Mouse (Mus musculus) lung, adult 18-20 months (tissue): ENCODE measurements at regions not wholly inside any gene's neighbourhood (a gene's known extent, or its start where the extent isn't known, plus 50 kb on each side); places are given as distances from the start of the nearest gene placed in this dataset.

Experiments used
- DNase-seq, 2 experiments: peaks; one replicate each; pipeline ENCODE4 v3.0.0; 2022; ENCODE audit warnings: mixed read lengths in 2 of 2

DNA sequence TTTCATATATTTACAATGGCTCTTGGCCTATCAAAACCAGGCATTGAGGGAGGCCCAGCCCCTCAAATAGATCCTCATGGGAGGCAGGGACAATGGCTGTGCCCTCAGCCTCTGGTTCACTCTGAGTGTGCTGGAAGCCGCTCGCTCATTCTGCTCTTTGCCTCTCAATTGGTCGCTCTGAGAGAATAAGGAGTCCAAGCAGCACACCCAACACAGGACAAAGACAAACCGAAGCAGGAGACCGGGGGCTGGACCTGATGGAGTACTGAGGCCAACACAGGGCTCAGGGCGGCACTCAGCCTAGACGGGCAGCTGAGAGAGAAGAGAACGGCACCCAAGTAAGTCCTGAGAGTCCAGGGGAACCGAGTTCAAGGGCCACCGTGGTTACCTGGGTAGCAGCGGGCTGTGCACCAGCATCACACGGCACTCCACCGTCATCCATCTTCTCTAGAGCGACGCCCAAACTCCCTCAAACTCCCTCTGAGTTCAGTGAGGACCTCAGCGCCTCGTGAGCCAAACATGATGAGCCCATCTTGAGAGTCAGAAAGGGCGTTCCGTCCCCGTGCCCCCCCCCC lies 145.8 kb downstream of the Setd4 start:
- no peak for DNase-seq

DNA sequence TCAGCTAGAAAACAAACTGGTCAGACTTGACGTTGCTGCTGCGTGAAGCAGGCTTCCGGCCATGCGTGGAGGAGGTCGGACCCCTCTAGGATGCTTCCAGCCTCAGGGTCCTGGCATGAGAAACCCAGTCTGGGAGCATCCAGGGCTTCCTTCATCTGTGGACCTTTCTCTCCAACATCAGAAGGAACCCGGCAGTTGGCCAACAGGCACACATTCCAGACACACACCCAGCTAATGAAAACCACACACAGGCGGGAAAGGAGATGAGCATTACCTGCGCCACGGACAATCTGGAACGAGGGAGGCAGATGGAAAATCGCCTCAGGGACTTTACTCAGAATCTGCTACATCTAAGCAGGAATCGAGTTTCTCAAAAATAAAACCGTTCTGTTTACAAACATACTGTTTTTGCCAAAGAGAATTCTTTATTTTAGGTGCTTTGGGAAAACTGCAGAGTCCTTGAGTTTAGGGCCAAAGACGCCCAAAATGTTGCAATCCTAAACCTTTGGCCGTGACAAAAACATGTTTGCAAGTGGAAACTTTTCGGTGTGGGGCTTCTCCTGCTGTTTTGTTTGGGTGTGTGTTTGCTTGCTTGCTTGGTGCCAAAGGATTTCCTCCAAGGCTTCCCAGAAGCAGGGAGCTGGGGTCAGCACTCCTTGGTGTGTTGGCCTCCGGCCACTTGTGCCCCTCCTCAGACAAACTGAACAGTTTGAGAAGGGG lies 147.0 kb downstream of the Setd4 start:
- peak in 1 of 2 experiments; percentile 28 for DNase-seq

DNA sequence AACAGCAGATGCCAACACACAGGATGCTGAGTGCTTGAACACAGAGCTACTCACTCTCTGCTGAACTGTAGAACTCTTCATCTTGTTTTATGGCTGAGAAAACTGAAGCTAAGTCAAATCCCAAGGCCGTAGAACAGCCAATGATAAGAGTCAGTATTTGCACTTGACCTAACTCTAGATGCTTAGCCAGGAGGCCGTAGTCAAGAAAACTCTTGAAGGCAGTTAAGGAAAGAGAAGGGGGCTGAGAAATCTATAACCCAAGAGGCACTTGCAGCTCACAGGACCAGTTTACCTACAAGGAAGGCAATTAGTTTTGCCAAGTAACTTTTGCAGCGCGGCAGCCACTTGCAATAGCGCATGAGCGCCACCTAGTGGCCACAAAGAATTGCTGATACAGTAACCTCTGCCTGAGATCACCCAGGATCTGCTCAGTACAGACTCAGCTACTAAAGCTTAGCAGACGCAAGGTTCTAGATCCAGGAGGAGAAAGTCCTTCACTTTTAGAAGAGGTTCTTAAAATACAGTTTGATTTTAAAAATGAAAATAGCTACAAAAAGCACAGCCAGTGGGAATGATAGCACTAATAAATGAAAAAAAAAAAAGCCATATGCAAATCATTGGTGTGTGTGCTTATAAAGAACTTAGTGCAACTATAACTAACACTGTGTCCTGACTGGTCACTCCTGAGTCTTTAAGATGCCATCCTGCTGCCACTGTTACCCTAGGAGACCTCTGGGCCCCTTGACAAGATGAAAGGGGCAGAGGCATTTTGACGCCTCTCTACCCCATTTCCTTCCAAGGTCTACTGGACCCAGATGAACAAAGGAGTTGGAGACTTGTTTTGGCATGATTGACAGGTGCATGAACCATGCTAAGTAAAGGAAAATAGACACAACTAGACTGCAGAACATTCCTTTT lies 149.5 kb downstream of the Setd4 start:
- peak; percentile 60 to 78 for DNase-seq

DNA sequence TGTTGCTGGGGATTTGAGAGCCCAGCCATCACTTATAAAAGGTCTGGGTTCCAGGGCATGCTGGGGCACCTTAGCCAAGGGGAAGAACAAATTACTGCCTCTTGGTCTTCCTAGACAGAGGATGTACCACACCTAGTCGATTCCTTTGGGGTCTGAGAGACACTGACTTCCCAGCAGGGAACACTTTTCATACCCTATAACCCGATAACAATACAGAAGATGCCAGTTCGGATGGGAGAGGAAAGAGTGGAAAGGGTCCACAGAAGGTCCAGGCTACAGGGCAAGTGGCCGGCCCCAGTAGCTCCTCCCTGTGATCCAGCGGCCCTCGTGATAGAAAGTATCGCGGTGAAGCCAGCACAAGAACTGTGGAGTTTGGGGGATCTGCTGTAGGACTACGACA lies 150.8 kb downstream of the Setd4 start:
- DNase-seq, result no peak

DNA sequence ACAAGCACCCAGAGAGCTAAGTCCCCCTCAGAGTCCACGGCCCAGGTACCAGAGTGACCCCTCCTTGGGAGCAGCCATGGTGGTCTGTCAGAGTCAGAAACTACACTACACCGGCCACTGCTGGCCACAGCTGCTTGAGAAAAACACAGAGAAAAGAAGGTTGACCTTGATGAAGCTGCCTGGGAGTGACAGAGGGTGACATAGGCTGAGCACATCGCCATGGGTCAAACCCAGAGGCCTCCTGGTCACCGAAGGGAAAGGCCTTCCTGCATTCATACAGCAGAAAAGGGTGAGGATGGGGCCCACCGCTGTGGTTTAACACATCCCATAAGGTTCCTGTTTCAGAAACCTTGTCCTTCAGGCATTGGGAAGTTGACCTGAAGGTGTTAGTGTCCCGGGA lies 153.0 kb downstream of the Setd4 start:
- no peak for DNase-seq

DNA sequence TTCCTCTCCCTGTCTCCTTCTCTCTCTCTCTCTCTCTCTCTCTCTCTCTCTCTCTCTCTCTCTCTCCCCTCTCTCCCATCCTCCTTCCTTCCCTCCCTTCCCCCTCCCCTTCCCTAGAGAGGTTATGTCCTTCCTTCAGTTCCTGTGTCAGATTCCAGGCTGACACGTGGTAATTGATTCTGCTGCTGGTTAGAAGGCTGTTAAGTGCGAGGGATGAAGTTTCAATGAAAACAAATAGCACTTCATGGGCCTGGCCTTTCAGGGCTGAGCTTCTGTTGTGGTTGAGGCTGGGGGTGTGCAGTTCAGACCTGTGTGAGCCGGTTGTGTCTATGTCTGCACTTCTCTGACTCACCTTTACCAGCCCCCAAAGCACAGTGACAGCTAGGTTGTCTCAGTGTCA lies 153.9 kb downstream of the Setd4 start:
- no peak for DNase-seq

DNA sequence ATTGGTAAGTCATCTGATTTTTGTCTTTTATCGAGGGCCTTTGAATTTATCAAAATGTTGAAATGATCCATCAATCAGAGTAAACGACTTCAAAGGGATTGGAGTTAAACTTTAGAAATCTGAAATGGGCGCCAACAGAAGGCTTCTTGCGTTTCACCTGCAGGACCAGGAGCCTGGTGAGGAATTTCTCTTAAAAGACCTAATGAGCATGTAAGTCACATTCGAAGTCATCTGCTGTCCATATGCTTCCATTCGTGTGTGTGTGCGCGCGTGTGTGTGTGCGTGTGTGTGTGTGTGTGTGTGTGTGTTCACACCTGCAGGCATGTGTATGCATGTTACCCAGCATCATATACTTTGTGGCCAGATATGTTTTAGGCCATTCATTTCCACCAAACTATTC lies 155.7 kb downstream of the Setd4 start:
- no peak for DNase-seq

DNA sequence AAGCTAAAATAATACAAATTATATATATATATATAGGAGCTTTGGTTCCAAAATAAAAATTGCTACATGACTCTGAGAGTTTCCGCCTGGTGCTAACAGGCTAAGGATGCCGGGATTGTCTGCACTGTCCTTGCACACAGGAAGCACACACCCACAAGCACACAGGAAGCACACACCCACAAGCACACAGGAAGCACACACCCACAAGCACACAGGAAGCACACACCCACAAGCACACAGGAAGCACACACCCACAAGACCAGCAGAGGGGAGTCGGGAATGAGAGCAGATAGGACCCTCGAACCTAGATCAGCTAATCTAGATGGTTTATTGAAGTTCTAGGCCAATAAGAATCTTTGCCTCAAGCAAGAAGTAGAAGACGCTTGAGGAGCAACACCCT lies 156.9 kb downstream of the Setd4 start:
- DNase-seq, result no peak

DNA sequence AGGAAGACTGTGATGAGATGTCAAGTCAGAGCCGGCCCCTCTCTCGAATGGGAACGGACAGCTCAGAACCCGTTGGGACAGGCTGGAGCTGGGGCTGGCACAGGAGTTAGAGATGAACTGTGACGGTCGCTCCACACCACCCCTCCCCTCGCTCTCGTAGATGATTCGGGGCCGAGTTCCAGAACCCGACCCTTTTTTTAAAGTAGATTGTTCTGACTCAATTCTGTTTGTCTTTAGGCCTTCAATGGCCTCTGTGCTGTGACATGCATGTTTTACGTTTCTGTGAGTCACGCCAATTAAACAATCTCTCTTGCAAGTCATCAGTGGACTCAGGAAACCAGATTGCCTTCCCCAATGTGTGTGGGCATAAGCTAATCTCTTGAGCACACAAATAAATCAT lies 157.7 kb downstream of the Setd4 start:
- no peak for DNase-seq

DNA sequence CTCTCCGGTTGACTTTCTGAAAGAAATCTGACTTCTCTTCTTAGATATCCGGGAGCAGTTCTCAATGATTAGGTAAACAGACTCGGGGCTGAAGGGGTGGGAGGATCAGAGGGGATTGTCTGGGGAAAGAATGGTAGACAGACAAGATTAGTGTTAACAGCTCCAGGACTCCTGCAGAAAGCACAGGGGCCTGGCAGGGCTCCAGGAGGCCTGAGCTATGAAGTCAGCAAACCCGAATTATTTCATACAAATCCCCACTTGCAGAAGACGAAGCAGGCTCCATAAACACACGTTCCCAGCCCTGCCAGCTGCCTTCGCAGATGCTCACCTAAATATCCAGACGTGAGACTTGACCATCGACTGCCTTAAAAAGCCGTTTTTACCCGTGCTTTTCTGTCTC lies 161.0 kb downstream of the Setd4 start:
- no peak for DNase-seq

DNA sequence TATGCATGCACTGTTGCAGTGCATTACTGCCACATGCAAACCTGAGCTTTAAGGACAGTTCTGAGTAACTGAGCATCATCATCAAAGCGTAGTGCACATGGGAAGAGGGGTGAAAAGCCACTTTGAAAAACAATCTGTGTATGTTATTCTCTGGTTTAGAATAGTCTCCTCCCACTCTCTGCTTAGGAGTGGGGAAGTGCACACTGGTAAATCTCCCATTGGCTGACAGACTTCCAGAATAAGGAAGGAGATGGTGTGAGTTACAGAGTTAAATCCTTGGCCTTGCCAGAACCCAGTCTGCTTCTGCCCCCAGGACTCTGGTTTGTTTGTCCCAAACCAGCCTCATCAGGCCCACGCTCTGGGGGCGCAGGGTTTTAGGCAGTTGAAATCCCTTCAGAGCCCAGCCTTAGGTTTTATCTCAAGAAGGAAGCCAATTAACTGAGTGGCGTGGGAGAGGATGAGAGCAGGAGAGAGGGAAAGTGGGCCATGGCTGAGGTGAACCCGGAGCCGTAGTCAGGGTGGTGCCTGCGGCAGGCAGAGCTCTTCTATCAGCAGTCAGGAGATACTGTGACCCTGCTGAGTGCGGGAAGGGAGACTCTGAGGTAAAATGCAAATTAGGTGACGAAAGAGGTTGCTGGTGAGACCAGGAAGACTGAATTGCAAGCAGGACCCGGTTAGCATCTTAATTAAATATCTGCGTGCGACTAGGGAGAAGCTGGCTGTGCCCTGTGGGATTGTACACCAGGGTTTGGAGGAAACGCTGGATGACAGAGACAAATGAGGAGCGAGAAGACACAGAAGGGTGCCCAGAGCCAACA lies 166.0 kb downstream of the Setd4 start:
- no peak for DNase-seq

DNA sequence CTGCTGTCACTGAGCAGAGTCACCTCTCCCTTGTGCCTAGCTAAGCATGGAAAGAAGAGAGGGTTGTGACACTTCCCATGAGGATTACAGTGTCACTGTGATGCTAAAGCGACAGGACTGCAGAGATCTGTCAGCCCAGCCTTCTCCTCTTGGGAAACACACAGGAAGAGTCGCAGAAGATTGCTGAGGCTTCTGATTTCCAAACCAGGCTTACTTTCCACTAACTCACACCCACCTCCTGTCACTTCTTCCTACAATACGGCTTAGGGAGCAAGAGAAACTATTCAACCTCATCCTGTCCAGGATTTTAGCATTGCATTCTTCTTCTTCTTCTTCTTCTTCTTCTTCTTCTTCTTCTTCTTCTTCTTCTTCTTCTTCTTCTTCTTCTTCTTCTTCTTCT lies 167.1 kb downstream of the Setd4 start:
- DNase-seq, result no peak

DNA sequence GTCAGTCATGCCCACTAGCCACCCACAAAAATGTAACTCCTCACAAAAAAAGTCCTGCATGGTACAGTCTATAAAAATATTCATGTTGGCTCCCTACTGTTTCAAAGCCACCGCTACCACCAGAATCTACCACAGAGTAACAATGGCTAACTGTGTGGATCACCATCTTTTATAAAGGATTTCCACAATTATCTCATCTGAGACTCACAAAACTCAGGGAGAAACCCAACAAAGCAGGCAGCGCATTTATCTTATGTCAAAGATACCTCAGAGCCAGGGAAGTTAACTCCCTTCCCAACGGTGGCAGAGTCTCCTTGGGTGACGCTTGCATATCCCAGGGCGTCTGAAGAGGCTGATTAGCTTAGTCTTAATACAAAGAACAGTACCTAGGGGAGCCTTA lies 172.5 kb downstream of the Setd4 start:
- DNase-seq, result no peak

DNA sequence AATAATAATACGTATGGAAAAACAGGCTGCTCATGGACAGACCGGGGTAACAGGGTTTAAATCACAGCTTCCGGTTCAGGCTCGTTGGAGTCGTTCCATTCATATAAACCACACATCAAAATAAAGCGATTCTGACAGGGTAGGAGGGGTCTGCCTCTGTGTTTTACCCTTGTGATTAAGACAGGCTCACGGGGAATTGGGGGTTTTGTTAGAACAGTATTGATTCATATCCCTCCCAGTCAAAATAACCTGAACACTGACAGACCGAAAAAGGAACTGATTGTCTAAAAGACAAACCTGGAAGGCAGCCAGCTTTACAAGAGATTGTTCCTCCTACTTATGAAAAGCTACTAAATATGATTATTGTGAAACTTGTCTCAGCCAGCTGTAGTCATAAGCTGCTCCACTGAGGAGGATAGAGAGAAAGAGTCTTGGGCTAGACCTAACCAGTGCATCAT lies 174.5 kb downstream of the Setd4 start:
- DNase-seq, result no peak

DNA sequence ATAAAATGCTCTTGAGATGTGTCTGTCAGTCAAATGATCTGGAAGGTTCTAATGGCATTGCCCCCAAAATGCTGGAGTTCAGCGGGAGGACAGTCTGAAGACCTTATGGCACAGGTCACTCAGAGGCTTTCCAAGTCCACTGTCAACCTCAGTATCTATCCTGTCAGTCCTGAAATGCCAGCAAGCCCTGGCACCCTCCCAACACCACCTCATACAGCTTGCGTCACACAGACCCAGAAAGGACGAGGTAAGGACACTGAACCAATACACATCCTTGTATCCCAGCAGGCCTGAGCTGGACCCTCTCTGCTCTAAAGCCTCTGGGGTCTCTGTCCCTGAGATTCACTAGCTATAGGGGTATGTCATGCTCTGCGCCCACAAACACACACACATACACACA lies 176.6 kb downstream of the Setd4 start:
- no peak for DNase-seq

DNA sequence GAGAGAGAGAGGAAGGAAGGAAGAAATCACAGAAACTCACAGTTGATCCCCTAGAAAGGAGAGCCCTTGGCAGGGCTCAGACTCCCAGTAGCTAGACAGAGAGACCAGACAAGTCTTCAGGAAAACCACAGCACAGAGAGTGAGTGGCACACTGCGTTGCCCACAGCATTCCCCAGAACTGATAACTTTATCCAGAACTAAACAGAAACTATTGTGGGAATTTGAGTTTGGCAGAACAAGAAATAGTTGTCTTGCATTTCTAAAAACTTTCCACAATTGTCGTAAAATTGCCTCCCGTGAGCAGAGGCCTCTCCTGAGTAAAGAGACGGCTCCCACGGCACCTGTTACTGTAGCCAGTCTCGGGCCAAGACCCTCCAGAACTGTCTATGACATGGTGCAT lies 178.1 kb downstream of the Setd4 start:
- no peak for DNase-seq

DNA sequence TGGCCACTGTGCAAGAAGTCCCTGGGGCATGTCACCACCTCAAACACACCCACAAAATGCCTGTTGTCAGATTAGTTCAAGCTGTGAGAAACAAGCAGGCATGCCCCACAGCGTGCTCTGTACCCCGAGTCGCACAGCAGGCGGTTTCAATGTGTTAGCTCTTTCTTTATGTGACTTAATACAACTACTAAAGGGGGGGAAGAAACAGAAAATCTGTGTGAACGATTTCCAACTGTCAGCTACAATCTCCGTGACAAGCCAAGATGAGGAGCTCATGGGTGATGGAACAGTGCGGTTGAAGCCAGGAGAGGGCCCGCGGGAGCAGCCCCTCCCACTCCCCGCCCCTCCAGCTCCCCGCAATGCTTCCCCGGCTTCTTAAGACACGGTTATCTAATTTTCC lies 180.7 kb downstream of the Setd4 start:
- DNase-seq, result no peak

DNA sequence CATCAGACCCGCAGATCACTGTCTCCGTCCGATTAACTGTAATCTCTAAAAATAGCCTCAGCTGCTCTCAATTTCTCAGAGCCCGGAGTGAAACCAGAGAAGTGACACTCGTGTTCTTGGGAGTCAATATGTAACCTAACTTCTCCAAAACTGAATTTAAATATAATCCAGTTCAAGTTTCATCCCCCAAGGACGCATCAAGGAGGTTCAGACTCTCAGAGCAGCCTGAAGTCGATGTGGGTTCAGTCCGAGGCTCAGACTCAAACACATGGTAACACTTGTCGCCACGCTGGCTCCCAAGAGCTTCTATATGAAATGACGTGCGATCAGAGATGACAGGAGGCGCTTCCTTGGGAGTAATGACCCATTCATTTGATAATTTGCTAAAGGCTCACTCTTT lies 181.6 kb downstream of the Setd4 start:
- DNase-seq, result no peak

DNA sequence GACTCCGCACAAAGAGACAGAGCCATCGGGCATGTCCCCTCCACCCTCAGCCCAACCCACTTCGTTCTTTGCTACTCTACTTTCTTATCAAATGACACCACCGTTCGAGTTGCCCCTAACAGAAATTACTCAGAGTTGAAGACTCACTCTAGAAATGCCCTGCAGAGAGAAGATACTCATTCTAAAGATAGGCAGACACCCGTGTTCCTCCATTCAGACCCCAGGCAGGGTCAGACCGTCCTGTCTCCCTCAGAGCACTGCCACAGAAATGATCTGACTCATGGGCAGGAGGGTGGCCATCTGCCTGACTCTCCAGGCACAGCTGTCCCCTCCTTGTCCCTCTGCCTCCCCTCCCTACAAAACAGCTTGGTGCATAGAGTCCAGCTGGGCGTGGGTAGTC lies 185.6 kb downstream of the Setd4 start:
- DNase-seq, result no peak

DNA sequence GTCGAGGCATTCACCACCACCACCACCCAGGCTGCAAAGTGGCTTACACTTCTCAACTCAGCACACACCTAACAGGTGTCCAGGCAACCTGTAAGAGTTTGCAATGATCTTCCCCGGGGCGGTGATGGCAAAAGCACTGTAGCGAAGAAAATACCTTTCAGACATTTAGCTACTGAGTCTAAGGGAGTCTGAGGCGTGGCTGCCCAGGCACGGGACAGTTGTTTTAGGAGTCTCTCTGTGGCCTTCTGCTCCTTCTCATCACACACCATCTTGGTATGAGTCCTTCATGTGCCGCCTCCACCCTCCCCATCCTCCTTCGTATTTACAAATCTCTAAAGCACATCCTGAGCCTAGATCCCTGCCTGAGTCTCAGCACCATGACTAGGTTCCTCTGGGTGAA lies 186.0 kb downstream of the Setd4 start:
- DNase-seq, result no peak

DNA sequence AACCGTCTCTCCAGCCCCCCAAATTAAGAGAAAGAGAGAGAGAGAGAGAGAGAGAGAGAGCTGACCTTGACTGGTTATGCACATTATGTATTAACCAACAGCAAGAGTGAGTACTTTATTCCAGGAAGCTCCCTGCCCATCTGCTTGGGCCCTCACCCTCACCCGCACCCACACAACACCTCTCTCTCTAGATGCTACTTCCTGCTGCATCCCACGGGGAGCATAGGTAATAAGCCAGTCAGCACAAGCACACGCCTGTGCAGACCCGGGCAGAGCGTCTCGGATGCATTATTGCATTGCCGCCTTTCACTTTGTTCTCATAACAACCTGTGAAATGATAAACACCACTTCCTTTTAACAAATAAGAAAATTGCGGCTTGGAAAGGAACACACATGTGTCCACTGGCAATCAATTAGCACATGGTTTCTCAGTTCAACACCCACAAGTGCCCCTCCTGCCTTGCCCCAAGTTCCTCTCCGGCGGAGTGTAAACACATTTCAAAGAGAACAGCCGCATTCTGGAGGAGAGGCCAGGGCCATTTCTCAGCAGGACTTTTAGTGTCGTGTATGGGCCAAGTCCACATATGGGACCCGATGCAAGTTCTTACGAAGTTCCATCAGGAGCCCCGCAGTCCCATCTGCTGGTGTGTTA lies 211.7 kb downstream of the Setd4 start:
- no peak for DNase-seq

DNA sequence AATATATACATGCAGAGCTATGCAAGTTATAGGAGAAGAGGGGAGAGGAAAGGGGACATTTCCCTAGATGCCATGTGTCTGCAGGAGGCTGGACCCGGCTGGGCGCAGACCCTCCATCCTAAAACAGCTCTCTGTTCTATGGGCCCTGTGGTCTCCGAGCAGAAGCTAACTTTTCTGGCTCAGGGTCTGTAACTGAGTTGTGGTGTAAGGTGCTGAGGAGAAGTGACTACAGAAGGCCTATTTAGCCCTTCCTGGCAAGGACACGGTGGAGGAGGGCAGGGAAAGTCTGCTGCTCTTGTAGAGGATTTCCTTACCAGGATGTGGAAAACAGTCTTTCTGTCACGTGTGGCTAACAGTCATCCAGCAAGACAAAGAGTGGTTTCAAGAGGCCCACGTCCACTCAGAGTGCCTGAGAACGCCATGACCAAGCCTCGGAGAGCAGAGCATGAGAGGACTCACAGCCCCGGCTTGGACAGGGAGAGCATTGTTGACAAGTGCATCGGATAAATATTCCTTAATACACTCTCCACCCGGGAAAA lies 216.2 kb downstream of the Setd4 start:
- DNase-seq, result peak; percentile 9 to 35
